Mouse (Mus musculus) forebrain, embryonic 14.5 days (tissue): ENCODE measurements around the gene Prtn3. TPM values are rescaled to one million over a fixed set of nuclear protein-coding genes. Genes with fewer than 3 reads are reported as not detected.

Experiments
- ATAC-seq: fragments of 200-750 bp; cut with Nextera tagmentation; 2 replicates; pipeline ENCODE4 v1.8.0; 2017; ENCODE audit warnings: mild to moderate bottlenecking, moderate library complexity
- DNase-seq: peaks from one replicate; pipeline ENCODE4 v3.0.0-alpha.2; 2015; ENCODE audit warnings: low spot score
- H3K27ac ChIP-seq: fragments of 300-500 bp; sonication (generic); 2 replicates; pipeline ENCODE4 v1.5.1; 2014; ENCODE audit warnings: low read depth, mild to moderate bottlenecking, control low read depth, low read length, moderate library complexity
- H3K27me3 ChIP-seq: fragments of 300-500 bp; sonication (generic); replicated peaks from 2 replicates; pipeline ENCODE4 v1.6.1; 2014; ENCODE audit warnings: low read length, control low read depth, mixed read lengths; ENCODE audit not compliant: control insufficient read depth, insufficient read depth
- H3K36me3 ChIP-seq: fragments of 300-500 bp; sonication (generic); 2 replicates; pipeline ENCODE4 v1.6.1; 2014; ENCODE audit warnings: low read length, control low read depth; ENCODE audit not compliant: control insufficient read depth, insufficient read depth
- H3K4me1 ChIP-seq: fragments of 300-500 bp; sonication (generic); 2 replicates; pipeline ENCODE4 v1.6.1; 2014; ENCODE audit warnings: antibody characterized with exemption, low read length, control low read depth; ENCODE audit not compliant: control insufficient read depth, insufficient read depth
- H3K4me2 ChIP-seq: fragments of 300-500 bp; sonication (generic); 2 replicates; pipeline ENCODE4 v1.6.1; 2014; ENCODE audit warnings: mild to moderate bottlenecking, control low read depth, low read length
- H3K4me3 ChIP-seq: fragments of 300-500 bp; sonication (generic); 2 replicates; pipeline ENCODE4 v1.5.1; 2014; ENCODE audit warnings: low read depth, low read length, control low read depth
- H3K9ac ChIP-seq: fragments of 300-500 bp; sonication (generic); 2 replicates; pipeline ENCODE4 v1.6.1; 2014; ENCODE audit warnings: mild to moderate bottlenecking, low read length, control low read depth, moderate library complexity
- H3K9me3 ChIP-seq: fragments of 300-500 bp; sonication (generic); replicated peaks from 2 replicates; pipeline ENCODE4 v1.6.1; 2016; ENCODE audit warnings: low read length, control low read depth, mixed read lengths; ENCODE audit not compliant: control insufficient read depth
- WGBS: fragments of 180-500 bp; shearing (Covaris S2); extraction: QIAGEN DNeasy Blood & Tissue Kit; methylation state at CpG from one replicate; pipeline ENCODE4 v1.1.7; 2014; 5-methylcytosine and 5-hydroxymethylcytosine counted together
- polyA plus RNA-seq: library from polyadenylated mRNA; unstranded; fragments of >200 nt; fragmentation: Nextera tagmentation; extraction: Ambion mirVana; gene quantifications from 2 replicates; pipeline ENCODE4 v1.2.1, GENCODE M21; 2014

Prtn3 gene
- polyA plus RNA-seq, 1 experiment from 2014 or later, result 16.9 TPM

GRCm38 (mm10) chr10:79865189-79865601 lies 9.1 kb upstream of the Prtn3 start:
- no peak for DNase-seq
- Histone ChIP-seq H3K27me3 (no peaks in the 10 kb centered on the region), H3K9ac (peak overlapping the region; percentile 25; the same call in 1 of the 2 replicates), H3K4me2 (no peak overlapping the region), H3K4me3 (no peak overlapping the region), H3K27ac (peak overlapping the region; percentile 39; the same call in 1 of the 2 replicates), H3K4me1 (peaks cover 4% of the 10 kb centered on the region; the same call in 1 of the 2 replicates), H3K36me3 (peaks cover 87% of the 10 kb centered on the region), H3K9me3 (no peaks in the 10 kb centered on the region)
- 77% methylated on average over 12 of the region's 12 CpGs for WGBS
- peak; percentile 13; the same call in 1 of the 2 replicates for ATAC-seq

GRCm38 (mm10) chr10:79865801-79866295 lies 8.4 kb upstream of the Prtn3 start:
- peaks cover 84% of the 10 kb centered on the region for H3K36me3 ChIP-seq
- H3K4me3 ChIP-seq, result no peak overlapping the region
- H3K4me1 ChIP-seq, result peaks cover 4% of the 10 kb centered on the region; the same call in 1 of the 2 replicates
- H3K27ac ChIP-seq, result peak overlapping the region; percentile 39; the same call in 1 of the 2 replicates
- DNase-seq, result no peak
- H3K27me3 ChIP-seq, result no peaks in the 10 kb centered on the region
- no peak overlapping the region for H3K4me2 ChIP-seq
- ATAC-seq, result no peak
- H3K9ac ChIP-seq, result no peak overlapping the region
- 76% methylated on average over 19 of the region's 19 CpGs for WGBS
- no peaks in the 10 kb centered on the region for H3K9me3 ChIP-seq

- Histone ChIP-seq H3K27me3 (no peaks in the 10 kb centered on the region), H3K4me1 (peaks cover 4% of the 10 kb centered on the region), H3K9me3 (no peaks in the 10 kb centered on the region), H3K4me2 (no peak overlapping the region), H3K4me3 (no peak overlapping the region), H3K9ac (no peak overlapping the region), H3K36me3 (peaks cover 84% of the 10 kb centered on the region), H3K27ac (0 out of 2 replicates have a peak overlapping the region, but pooled peaks have one; percentile 4)
- DNase-seq, result no peak
- 83% methylated on average over 11 of the region's 11 CpGs for WGBS
- no peak for ATAC-seq
Observed at GRCm38 (mm10) chr10:79866601-79867000, 7.7 kb upstream of the Prtn3 start.

DNA sequence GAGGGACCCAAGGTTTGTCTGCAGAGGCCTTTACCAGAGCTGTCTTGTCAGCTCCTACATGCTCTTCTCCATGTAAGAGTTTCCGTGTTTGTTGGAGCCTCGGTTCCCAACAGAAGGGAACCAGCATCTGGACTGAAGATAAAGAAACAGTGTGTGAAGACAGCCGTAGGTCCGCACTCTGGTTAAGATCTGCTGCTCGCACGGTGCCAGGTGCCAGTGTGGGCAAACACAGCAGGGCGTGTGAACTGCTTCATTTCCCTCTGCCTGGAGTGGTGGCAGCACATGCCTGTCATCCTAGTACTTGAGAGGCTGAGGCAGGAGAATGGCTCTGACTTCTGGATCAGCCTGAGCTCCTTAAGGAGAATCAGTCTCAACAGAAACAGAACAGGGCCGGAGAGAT lies 2.4 kb upstream of the Prtn3 start:
- H3K27ac ChIP-seq, result no peak overlapping the region
- peak overlapping the region; percentile 74 for H3K4me2 ChIP-seq
- no peaks in the 10 kb centered on the region for H3K9me3 ChIP-seq
- WGBS, result 70% methylated on average over 8 of the region's 8 CpGs
- peak overlapping the region; percentile 5; the same call in 1 of the 2 replicates for H3K4me3 ChIP-seq
- no peaks in the 10 kb centered on the region for H3K27me3 ChIP-seq
- peaks cover 40% of the 10 kb centered on the region for H3K36me3 ChIP-seq
- DNase-seq, result no peak
- peaks cover 17% of the 10 kb centered on the region for H3K4me1 ChIP-seq
- ATAC-seq, result no peak
- 0 out of 2 replicates have a peak overlapping the region, but pooled peaks have one; percentile 17 for H3K9ac ChIP-seq

GRCm38 (mm10) chr10:79872862-79873261 lies 1.4 kb upstream of the Prtn3 start:
- no peaks in the 10 kb centered on the region for H3K9me3 ChIP-seq
- peak overlapping the region; percentile 98 for H3K9ac ChIP-seq
- ATAC-seq (no peak), DNase-seq (no peak)
- H3K27ac ChIP-seq, result peak overlapping the region; percentile 97; the same call in 1 of the 2 replicates
- H3K4me2 ChIP-seq, result peak overlapping the region; percentile 74
- peaks cover 31% of the 10 kb centered on the region for H3K36me3 ChIP-seq
- H3K27me3 ChIP-seq, result no peaks in the 10 kb centered on the region
- WGBS, result 48% methylated on average over 3 of the region's 3 CpGs
- H3K4me3 ChIP-seq, result peak overlapping the region; percentile 85
- H3K4me1 ChIP-seq, result peaks cover 17% of the 10 kb centered on the region

DNA sequence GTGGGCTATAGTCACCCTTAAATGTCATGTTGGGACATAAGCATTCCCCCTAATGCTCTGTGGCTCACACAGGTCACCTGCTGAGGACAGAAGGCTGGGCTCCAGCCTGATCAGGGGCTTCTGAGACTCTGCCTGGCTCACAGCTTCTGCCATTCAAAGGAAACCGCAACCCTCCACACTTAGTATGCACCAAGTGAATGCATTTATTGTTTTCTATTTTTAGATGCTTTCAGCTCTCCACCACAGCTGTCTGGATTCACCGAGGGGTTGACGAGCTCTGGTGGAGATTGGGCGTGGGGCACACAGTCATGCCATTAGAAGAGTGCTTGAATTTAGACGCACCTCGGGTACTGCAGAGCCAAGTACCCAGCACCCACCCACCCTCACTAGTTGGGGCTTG lies 963 bp upstream of the Prtn3 start:
- H3K4me1 ChIP-seq, result peaks cover 17% of the 10 kb centered on the region
- DNase-seq, result peak; percentile 61
- H3K9me3 ChIP-seq, result no peaks in the 10 kb centered on the region
- 2% methylated on average over 6 of the region's 6 CpGs for whole genome bisulfite sequencing
- H3K4me2 ChIP-seq, result peak overlapping the region; percentile 74
- peak overlapping the region; percentile 98 for H3K9ac ChIP-seq
- peaks cover 31% of the 10 kb centered on the region for H3K36me3 ChIP-seq
- no peaks in the 10 kb centered on the region for H3K27me3 ChIP-seq
- H3K4me3 ChIP-seq, result peak overlapping the region; percentile 85
- H3K27ac ChIP-seq, result peak overlapping the region; percentile 97
- ATAC-seq, result peak; percentile 10; the same call in 1 of the 2 replicates

DNA sequence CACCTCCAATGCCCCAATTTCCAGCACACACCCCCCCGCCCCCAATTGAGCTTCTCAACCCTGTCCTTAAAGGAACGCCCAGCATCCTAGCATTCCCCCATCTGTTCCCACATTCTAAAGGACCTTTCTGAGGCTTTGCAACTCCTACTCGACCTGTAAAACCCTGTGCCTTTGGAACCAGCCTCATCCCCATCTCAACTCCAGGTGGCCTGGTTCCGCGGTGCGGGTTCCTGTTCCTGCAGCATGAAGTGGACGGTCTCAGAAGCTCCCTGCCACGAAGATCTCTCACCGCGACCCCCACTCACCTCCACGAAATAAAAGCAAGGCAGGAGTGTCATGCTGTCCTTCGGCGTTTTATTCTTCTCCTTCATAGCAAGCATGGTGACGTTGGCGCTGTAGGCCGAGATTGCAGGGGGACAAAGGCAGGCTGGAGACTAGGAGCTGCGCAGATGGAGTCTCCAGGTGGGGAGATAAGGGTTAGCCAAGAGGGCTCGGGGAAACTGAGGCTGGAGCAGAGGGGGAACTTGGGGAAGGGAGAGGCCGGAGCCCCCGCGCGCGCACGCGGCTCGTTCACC lies 474 bp upstream of the Prtn3 start:
- no peaks in the 10 kb centered on the region for H3K9me3 ChIP-seq
- H3K9ac ChIP-seq, result peak overlapping the region; percentile 98
- H3K4me3 ChIP-seq, result peak overlapping the region; percentile 85
- peaks cover 29% of the 10 kb centered on the region for H3K36me3 ChIP-seq
- H3K4me1 ChIP-seq, result peaks cover 17% of the 10 kb centered on the region
- H3K27me3 ChIP-seq, result no peaks in the 10 kb centered on the region
- ATAC-seq, result peak; percentile 54
- peak overlapping the region; percentile 97 for H3K27ac ChIP-seq
- peak; percentile 46 for DNase-seq
- peak overlapping the region; percentile 74 for H3K4me2 ChIP-seq
- WGBS, result under 1% methylated on average over 26 of the region's 26 CpGs

- WGBS, result 56% methylated on average over 1 of the region's 1 CpGs
- H3K9me3 ChIP-seq, result no peaks in the 10 kb centered on the region
- H3K9ac ChIP-seq, result no peak overlapping the region
- no peaks in the 10 kb centered on the region for H3K36me3 ChIP-seq
- H3K4me3 ChIP-seq, result no peak overlapping the region
- H3K4me2 ChIP-seq, result no peak overlapping the region
- no peak for ATAC-seq
- no peak overlapping the region for H3K27ac ChIP-seq
- no peak for DNase-seq
- peaks cover 10% of the 10 kb centered on the region for H3K4me1 ChIP-seq
- H3K27me3 ChIP-seq, result 0 out of 2 replicates have a peak, but pooled peaks cover 3% of the 10 kb centered on the region
Observed at GRCm38 (mm10) chr10:79877174-79877573, 2.9 kb downstream of the Prtn3 start.

DNA sequence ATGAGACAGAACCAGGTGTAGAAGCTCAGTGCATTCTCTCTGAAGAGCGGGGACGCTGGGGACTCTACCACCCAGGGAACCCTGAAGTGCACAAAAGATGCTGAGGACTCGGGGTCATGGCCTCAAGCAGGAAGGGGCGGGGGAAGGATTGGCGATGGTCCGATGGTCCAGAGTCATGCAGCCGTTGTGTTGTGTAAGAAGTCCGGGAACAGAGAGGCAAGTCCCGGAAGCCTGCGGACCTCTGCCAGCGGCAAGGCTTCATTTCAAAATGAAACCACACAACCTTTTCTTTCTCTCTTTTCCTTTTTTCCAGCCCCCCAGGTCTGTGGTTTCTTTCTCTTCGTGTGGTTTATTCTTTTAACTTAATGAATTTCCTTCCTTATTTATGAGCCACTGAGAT lies 3.5 kb downstream of the Prtn3 start:
- DNase-seq (no peak), ATAC-seq (no peak)
- no peak overlapping the region for H3K27ac ChIP-seq
- H3K27me3 ChIP-seq, result 0 out of 2 replicates have a peak, but pooled peaks cover 9% of the 10 kb centered on the region
- peaks cover 11% of the 10 kb centered on the region for H3K4me1 ChIP-seq
- H3K4me3 ChIP-seq, result no peak overlapping the region
- no peaks in the 10 kb centered on the region for H3K9me3 ChIP-seq
- WGBS, result 56% methylated on average over 12 of the region's 12 CpGs
- H3K4me2 ChIP-seq, result no peak overlapping the region
- H3K36me3 ChIP-seq, result no peaks in the 10 kb centered on the region
- H3K9ac ChIP-seq, result no peak overlapping the region
